Mouse (Mus musculus) WW6 (cell line): ENCODE results near the gene Pgpep1.

Source experiments
- DNase-seq: peaks from one replicate; pipeline ENCODE4 v3.0.0-alpha.2; 2013; ENCODE audit warnings: low read depth, low spot score

Gene Pgpep1

DNA sequence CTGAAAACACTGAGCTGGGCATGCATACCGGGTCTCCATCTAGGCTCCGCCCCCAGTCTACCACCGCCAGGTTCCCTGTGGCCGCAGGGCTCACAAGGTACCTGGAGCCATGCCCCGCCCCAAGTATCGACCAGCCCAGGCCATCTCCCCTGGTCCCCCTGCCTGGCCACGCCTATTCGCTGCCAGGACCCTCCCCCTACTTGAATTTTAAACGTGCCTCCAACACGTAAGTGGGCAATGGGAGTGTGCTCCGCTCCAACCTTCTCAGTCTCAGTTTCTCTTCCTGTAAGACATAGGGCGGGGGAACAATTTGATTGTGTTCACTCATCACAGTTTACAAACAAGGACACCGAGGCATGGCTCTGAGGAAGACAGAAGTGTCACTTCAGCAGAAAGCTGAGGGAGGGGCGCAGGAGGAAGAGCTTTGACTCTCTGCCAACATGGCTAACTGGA lies at the start of gene Pgpep1:
Gene Pgpep1 (minus strand): TSS at position 116 of the 453 bp plus-strand sequence.
- DNase-seq, result peak; percentile 88

DNA sequence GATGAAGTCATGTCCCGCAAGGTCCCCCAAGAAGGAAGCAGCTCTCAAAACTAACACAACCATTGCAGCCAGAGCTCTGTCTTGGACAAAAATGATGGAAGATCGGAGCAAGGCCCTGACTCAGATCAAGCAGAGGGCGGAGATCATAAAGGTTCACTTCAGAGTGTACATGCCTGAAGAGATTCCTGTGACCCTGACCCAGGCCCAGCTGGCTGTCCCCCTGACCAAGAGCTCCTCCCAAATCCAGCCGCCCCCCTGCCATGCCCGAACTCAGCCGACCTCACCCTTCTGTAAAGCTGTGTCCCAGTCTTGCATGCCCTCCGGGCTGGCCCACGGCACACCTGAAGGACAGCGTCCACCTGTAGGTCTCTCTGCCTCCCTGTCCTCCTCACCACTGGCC lies 49.6 kb upstream of the Pgpep1 start:
- no peak for DNase-seq

DNA sequence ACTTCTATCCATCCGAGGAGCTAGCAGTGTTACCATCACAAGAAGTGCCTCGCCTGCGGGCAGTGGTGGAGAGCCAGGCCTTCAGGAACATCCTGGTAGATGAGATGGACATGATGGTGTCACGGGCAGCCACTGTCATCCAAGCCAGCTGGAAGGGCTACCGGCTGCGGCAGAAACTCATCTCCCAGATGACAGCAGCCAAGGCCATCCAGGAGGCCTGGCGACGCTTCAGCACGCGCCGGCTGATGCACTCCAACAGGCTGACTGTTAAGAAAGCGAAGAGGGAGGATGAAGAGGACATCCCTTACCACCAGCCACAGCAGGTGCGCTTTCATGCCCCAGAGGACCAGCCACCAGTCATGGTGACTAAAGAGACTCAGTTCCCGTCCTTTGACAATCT lies 48.1 kb upstream of the Pgpep1 start:
- DNase-seq, result no peak

DNA sequence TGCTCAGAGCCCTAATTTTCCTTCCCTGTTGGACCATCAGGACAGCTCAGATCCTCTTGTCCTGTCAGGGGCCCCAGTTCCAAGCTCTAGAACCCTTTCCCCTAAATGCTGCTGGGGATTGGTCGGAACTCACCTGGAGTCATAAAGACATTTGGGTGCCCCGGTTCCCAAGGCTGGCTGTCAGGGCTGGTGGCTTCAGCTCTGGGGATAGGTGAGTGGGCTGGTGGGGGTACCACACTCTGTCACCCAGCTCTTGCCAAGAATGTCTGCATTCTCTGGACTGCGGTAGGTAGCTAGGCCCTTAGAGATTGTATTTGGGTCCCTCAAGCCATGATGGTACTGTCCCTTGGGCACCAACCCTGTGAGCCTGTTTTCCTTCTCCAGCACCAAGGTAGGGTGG lies 43.1 kb upstream of the Pgpep1 start, which contains the start of gene Iqcn:
Gene Iqcn (plus strand): TSS at position 171 of the 400 bp plus-strand sequence.
- no peak for DNase-seq

DNA sequence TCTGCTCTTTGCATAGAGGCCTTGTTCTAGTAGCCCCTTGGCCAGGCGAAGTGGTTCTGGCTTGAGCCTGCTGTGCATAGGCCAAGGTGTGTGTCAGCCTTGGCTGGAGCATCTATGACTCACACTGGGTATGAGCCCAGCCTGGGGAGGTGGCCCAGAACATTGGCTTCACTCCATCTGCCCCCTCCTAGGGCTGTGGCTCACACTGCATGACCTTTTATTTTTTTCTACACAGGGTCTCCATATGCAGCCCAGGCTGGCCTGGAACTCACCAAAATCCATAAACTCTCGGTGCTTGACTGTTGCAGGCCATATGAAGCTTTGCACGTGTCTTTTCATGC lies 42.6 kb upstream of the Pgpep1 start:
- no peak for DNase-seq

DNA sequence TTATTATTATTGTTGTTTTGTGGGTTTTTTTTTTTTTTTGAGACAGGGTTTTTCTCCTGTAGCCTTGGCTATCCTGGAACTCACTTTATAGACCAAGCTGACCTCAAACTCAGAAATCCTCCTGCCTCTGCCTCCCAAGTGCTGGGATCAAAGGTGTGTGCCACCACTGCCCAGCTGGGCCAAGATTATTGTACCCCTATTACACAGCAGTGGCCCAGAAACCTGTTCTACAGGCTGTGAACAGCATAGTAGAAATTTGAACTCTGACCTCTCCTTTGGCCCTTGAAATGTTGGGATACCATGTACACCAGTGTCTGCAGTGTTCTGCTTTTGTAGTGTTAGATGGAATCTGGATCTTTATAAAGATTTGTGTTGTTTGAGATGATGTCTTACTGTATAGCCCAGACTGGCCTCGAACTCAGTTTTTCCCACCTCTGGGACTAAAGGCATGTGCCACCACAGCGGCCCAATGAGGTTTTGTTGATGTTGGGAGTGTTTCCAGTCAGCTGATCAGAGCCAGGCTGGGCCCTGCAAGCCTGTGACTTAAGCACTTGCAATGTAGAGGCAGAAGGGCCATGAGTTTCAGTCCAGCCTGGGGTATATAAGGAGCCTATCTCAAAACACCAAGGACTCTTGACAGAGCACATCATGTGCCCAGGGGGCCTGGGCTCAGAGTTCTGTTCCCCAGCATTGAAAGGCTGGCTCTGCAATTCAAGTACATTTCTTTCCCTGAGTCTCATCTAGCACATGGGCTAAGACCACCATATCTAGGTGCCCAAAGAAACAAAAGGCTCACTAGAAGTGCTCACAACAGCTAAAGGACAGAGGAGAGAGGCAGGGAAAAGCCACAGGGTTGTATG lies 42.0 kb upstream of the Pgpep1 start:
- no peak for DNase-seq

DNA sequence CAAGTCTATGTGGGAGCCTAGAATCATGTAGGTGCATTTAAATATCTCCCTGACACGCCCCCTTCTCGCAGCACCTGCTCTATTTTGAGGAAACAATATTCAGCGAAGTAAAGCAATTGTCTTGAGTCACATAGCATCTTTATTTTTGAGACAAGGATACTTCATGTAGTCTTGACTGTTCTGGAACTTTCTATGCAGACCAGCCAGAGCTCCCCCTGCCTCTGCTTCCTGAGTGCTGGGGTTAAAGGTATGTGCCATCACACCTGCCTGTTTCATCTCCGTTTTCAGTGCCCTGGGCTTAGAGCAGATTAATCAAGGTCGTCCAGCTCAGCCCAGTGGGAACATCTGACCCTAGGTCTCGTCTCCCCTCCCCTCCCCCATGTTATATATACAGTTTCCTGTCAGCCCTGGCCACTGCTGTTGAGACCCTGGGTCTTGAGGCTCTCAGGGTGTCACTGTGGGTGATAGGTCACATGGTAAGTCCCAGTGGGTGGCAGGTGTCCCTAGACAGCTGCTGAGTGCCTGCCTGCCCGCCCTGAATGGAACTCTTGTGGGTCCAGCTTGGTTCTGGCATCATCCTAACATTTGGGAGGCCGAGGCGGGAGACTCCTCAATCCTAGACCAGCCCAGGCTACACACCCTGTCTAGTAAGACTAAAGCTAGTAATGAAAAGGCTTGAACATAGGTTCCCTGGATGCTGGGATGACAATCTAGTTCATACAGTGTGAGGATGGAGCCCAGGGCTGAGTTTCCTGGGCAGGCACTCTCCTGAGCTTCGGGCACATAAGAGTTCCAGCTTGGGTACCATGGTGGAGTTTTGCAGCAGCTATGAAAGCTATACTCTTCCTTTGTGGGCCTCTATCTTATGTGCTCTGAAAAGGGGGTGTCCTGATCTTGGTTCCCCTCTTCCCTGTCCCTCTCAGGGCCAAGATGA lies 41.1 kb upstream of the Pgpep1 start:
- no peak for DNase-seq

DNA sequence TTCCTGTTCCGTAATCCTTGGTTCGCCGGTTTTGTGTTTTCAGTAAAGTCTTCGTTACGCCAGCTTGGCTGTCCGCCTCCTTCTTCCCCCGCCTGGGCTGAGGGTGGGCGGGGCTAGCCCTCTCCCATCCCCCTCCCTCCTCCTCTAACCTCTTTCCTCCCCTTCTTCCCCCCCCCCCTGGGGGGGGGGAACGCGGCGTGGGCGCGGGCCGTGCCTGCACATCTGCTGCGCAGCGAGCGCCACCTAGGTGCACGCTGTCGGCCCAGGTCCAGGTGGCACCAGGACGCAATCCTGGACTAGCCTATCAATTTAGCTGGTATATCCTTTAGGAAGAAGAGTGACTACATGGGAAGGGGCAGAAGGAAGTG lies 40.4 kb upstream of the Pgpep1 start:
- peak; percentile 88 for DNase-seq

DNA sequence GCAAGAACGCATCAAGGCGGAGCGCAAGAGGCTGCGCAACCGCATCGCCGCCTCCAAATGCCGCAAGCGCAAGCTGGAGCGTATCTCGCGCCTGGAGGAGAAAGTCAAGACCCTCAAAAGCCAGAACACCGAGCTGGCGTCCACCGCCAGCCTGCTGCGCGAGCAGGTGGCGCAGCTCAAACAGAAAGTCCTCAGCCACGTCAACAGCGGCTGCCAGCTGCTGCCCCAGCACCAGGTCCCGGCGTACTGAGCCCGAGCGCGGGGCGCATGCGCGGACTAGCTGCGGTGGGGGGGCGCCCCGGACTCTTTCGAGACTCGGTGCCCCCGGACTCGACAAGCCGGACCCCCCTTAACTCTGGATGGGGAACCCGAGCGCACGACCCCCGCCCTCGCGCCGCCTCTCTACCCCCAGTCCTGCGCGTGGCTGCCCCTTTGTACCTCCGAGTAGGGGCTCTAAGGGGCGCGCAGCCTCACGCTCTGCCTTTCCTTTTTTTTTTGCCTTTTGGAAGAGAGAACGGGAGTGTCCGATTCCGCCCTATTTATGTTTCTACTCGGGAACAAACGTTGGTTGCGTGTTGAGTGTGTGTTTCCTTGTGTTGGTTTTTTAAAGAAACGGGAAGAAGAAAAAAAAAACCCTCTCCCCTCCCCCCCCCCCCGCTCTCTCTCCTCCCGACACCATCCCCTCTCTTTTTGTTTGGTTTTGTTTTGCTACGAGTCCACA lies 39.8 kb upstream of the Pgpep1 start:
- no peak for DNase-seq

DNA sequence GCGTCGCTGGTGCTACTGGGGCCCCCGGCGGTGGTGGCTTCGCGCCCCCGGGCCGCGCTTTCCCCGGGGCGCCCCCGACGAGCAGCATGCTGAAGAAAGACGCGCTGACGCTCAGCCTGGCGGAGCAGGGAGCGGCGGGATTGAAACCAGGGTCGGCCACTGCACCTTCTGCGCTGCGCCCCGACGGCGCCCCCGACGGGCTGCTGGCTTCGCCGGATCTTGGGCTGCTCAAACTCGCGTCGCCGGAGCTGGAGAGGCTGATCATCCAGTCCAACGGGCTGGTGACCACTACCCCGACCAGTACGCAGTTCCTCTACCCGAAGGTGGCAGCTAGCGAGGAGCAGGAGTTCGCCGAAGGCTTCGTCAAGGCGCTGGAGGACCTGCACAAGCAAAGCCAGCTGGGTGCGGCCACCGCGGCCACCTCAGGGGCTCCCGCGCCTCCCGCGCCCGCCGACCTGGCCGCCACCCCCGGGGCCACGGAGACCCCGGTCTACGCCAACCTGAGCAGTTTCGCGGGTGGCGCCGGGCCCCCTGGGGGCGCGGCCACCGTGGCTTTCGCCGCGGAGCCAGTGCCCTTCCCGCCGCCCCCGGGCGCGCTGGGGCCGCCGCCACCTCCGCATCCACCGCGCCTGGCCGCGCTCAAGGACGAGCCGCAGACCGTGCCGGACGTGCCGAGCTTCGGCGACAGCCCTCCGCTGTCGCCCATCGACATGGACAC lies 39.1 kb upstream of the Pgpep1 start:
- no peak for DNase-seq

DNA sequence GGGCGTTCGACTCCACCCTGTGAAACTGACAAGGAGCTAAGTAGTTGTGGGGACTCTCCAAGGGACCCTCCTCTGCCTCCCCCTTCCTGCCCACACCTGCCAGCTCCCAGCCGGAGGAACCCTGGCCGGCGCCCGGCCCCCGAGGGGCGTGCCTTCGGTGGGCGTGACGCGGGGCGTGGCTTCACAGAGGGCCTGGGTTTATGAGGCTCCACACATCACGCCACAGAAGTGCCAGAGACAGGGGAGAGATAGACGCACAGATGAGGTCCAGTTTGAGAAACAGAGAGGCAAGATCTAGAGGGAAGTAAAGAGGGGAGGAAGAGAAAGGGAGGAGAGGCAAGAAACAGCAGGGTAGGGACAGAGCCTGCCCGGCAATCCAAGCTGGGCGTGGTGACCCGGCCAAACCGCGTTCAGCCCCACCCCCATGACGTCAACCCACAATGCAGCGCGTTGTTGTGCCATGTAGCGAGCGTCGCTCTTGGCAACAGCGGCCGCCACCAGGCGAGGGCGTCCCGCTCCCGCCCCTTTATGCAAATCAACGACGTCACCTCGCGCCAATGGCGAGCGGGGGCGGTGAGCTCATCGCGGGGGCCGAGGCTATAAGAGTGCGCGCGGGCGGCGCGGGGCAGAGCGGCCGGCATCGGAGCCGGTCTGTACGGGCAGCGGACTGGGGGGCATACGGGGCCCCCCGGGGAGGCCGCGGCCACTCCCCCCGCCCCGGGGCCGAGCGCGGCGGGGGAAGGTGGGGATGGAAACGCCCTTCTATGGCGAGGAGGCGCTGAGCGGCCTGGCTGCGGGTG lies 38.3 kb upstream of the Pgpep1 start, which contains the start of gene Jund:
Gene Jund (plus strand): TSS at position 640 of the 800 bp plus-strand sequence.
- DNase-seq, result peak; percentile 99

DNA sequence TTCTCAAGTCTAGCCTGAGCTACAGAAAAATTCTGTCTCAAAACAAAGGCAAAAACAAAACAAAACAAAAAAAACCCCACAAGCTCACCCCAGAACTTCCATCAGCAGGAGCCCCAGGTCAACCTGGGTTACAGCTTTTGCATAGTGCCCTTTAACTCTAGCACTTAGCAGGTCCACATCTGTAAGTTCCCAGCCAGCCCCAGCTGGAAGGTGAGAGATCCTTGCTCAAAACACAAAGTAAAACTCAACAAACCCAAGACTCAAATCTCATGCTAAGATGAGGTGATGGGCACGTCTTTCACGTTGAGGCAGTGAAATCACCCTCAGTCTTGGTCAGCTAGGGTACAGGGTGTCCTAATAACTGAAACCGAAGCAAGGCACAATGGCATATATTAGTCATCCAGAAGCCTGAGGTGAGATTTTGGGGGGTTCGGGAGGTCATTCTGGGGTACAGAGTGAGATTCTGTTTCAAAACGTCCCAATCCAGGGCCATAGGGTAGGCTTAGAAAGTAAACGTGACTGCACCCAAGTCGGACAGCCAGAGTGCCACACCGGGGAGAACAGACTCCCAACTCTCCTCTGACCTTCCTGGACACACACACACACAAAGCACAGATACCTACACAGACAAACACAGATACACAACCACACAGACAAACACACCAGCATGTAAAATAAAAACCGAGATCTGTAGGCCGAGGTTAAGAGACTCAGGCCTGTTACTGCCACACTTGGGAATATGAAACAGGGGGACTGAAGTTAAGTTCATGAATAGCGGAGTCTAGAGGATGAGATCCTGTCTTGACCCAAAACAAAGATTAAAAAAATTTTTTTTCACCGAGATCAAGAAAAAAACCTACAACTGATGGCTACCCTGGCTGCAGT lies 37.4 kb upstream of the Pgpep1 start:
- DNase-seq, result no peak

DNA sequence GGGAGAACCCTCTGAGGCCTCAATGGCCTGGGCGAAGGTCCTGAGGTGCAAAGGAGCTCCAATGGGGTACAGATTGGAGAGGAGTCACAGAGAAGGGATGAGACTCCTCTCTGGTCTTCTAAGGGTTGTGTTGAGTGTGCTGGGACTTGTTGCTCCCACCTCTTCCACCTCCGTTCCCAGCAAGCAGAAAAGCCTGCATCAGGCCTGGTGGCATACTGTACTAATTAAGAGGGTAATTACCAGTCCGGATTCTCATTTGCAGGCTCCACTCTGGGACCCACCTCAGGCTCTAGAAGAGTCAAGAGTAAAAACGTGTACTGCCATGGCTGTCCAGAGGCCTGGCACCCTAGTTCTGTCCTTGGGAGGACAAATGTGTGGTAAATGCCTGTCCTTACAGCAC lies 36.8 kb upstream of the Pgpep1 start:
- DNase-seq, result no peak

DNA sequence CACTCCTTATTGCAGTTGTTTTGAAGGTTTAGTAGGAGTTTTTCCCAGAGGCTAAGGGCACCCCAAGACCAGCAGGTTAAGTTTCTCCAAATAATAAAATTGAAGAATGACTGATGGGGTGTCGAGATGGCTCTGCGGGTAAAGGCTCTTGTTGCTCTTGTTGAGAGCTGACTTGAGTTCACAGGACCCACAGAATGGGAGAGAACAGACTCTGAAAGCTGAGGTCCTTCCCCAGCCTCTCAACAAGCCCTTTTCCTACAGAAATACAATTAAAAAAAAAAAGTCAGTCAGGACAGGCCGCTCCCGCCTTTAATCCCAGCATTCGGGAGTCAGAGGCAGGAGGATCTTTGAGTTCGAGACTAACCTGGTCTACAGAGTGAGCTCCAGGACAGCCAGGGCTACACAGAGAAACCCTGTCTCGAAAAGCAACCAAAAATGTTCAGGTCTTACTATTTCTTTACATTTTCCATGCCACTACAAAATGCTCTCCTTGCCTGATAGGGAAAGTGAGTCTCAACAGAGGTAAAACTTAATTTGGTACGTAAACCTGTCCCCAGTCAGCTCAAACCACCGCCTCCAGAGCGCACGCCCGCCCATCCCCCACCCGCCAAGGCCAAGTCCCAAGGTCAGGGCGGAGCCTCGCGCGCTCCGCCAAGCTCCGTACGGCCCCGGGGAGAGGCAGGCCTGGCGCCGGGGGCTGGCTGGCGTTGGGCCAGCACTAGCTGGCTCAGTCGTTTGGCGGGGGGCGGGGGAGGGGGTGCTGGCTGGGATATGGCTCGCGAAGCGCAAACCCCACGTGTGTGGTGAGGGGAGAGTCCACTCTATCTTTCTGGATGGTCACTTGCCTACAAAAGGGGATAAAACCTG lies 36.1 kb upstream of the Pgpep1 start:
- DNase-seq, result no peak

DNA sequence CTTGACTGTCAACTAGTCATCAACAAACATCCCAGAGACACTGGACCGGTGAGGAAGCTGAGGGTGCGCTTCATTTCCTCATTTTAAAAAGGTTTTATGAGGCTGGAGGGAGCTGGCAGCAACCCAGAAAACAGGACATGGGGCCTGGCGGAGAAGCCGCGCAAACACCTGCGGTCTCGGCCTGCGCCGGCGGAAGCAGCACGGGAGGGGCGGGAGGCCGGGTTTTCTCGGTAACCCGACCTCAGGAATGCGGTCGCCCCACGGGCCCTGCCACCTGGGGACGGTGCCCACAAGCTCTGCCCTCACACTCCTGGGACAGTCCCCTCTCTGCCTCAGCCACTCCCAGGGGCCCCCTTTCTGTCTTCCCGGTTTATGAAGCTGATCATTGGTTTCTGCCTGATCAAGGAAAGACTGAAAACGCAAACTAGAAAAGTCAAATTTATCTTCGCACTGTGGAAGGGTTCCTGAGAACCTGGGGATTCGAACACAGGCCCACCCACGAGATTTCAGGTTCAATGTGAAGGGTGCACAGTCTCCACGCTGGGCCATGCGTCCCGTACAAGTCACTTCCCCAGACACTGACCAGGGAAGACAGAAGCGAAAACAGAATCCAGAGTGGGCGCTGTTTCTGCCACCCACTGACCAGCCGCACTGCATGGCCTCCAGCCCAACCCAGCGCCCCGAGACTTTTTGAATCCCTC lies 35.3 kb upstream of the Pgpep1 start:
- no peak for DNase-seq

DNA sequence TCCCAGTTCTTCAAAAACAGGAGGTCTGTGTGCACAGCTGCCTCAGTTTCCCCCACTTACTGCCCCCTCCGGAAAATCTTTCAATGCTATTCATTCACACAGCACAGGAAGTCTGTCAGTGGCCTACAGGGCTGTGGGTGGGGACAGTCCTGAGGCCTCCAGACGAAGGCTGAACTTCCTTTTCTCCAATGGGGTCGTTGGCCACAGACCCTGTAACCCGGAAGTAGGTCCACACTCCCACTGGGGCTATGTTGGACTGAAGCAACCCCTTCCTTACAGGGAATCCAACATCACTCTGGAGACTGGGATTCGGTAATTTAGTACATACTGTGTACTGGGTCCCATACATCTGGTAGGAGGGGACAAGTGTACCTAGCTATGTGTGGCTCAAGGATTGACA lies 33.4 kb upstream of the Pgpep1 start:
- DNase-seq, result no peak

DNA sequence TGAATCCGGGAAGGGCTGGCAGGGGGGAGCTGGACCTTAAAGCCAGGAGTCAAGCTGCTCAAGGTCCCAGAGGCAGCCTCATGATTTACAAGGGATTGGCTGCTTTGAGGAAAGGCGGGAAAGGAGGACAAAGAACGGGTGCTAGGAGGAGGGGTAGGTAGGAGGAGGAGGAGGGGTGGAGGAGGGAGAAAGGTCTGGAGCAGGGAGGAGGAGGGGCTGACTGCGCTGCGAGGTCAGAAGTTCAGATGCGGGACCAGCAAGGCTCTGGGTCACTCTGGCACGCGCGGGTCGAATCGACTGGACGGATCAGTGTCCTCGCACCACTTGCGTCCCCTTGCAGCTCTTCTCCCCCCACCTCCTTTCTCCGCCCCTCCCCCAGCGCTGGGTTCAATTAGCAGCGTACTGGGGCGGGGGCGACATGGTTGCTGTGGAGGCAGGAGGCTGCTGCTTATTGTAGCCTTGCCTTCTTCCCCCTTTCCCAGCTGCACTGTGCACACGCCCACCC lies 31.6 kb upstream of the Pgpep1 start:
- peak; percentile 70 for DNase-seq

DNA sequence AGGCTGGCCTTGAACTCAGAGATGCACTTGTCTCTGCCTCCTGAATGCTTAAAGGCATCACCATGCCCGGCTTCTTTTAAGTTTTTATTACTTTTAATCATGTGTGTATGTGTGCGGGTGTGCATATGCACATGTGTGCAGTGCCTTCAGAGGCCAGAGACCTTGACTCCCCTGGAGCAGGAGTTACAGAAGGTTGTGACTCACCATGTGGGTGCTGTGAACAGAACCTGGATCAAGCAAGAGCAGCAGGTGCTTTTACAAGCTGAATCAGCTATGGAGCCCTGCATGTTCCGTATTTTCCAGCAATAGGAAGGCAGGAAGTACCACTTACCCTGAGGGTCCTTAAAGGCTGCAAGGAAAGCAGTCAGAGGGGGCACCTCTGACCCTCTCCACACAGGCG lies 31.0 kb upstream of the Pgpep1 start:
- DNase-seq, result no peak
